Mouse (Mus musculus): ENCODE measurements around the gene Spice1.

The Spice1 gene

DNA sequence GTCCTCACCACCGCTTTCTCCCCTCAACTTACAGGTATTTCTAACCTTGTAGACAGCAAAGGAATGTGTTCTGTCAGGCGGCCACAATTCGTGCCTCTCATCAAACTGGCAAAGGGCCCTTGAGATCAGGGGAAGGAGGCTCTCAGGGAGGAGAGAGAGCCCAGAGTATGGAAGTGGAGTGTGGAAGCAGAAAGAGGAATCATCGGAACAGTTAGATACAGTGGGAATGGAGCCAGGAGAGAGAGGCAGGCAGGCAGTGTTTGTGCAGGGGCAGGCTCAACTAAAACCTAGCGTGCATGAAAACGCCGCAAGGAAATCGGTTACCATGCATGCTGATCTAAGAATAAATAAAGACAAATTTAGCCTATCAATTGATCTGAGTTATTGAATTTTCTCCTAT is 70.7 kb downstream of the Spice1 start:
- CTCF ChIA-PET, result no interaction called here
- POLR2A ChIA-PET, result no interaction called here

DNA sequence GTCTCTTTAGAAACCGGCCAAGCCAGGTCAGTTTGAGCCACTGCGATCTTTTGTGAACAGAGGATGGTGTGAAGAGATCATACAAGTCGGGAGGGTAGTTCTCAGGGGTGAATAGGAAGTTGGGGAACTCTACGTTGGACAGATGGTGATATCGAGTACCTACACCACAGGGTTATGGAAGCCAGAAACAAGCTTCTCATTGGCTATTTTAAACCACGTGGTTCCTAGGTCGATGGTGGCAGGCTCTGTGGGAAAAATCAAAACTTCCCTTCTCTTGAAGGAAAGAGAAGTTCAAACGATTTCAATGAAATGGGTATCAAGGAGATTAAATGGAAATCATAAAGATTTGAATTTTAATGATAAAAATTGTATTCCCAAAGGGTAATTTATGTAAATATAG is 74.8 kb downstream of the Spice1 start:
- CTCF ChIA-PET, result no interaction called here
- POLR2A ChIA-PET, result no interaction called here

DNA sequence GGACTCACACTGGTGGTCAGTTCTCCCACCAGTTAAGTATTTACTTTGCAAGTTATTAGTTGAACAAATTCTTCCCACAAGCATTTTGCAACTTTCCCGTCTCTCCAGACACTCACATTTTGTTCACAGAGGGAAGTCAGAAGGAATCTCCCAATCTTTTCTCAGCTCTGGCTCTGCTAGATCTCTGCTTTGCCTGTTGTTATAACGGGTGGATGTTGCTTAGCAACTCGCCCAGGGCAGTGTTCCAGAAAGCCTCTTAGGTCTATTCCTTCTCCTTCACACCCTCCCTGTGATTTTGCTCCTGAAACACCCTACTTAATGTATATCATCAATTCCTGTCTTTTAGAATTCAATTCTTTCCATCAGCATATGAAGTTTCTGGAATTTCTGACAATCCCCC is 76.6 kb downstream of the Spice1 start:
- POLR2A ChIA-PET, result no interaction called here

DNA sequence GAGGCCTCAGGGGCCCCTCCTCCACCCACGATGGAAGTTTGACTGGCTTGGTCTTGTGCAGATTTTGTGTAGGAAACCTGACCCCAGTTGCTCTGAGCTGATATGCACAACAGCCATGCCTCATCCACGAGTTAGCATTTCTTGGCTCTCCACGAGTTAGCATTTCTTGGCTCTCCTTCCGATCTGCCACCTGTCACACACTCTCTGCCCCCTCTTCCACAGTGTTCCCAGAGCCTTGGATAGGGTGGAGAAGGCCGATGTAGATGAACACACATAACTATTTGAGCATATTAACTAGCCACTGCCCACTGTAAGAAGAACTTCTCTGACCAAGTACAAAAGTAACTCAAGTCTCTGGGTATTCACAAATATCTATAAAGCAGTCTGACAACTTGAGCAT is 81.5 kb downstream of the Spice1 start:
- ChIA-PET POLR2A (interaction anchor here in 1 of 4 experiments (0.5 kb wide), 1 partner anchor 256 kb away, joined by 3 read pairs; the partner anchor contains the start of gene Usf3), CTCF (no interaction called here)

More for the DNA sequence above, 76.6 kb downstream of the Spice1 start:
- CTCF ChIA-PET, result interaction anchor here in 2 of 4 experiments (0.6 to 1.4 kb wide), 3 partner anchors 12 to 181 kb away, joined by 3 to 4 read pairs (median 3); no protein-coding TSS in a partner anchor

DNA sequence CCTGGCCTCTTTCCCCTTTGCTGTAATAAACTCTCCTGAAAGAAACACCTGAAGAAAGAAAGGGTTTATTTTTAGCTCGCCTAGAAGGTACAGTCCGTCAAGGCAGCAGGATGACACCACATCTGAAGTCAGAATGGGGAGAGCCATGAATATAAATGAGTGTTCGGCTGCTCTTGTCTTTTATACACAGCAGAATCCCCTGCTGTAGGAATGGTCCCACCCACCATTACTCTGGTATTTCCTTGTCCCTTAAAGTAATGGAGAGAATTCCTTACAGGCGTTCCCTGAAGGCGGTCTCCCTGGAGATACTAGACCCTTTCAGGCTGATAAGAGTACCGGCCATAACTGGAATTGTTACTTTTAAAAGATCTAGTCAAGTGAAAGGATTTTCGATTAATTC is 83.1 kb downstream of the Spice1 start:
- CTCF ChIA-PET, result interaction anchor here in 1 of 4 experiments (0.5 kb wide), 1 partner anchor 157 kb away, joined by 5 read pairs; no protein-coding TSS in a partner anchor
- POLR2A ChIA-PET, result interaction anchor here in 1 of 4 experiments (1.5 kb wide), 1 partner anchor 83 kb away, joined by 3 read pairs; the partner anchor contains the start of gene Spice1

DNA sequence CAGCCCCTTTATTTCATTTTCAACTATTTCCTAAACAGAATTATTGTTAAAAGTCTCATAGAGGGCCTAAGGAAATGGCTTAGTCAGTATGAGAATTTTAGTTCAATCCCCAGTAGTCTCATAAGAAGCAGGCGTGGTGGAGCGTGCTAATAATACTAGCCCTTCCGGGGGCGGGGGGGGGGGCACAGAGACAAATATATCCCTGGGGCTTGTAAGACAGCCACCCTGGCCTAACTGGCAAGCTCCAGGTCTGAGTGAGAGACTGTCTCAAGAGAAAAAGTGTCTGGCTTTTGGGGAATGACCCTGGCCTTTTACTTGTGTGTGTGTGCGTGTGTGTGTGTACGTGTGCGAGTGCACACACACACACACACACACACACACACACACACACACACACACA is 88.0 kb downstream of the Spice1 start:
- CTCF ChIA-PET, result interaction anchor here in 1 of 4 experiments (1.0 kb wide), 1 partner anchor 193 kb away, joined by 3 read pairs; no protein-coding TSS in a partner anchor
- POLR2A ChIA-PET, result no interaction called here

DNA sequence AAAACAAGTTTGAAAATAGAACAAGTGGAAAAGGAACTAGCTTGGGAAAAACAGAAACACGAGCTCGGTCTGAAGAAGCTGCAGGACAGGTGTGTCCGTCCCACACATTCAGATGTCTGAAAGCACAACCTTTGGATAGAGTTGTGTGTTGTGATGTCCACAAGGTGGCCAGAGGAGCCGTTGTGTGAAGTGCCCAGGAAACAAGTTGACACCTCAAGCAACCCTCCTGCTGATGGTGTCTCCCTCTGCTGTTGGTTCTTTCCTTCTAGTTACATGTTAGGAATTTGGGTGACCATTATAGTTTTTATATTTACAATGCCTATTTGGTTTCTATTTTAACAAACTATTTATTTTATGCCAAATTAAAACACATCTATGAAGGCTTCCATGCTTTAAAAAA is 88.6 kb downstream of the Spice1 start:
- POLR2A ChIA-PET, result interaction anchor here in 1 of 4 experiments (0.6 kb wide), 1 partner anchor 148 kb away, joined by 5 read pairs; no protein-coding TSS in a partner anchor
- CTCF ChIA-PET, result interaction anchor here (0.6 to 1.0 kb wide), 8 partner anchors 12 to 873 kb away, joined by 3 to 6 read pairs (median 3); partner anchors contain the start of gene Cfap44 (in 1 of the 4)

Measured in embryonic stem cell, embryonic (primary cell).